Mouse (Mus musculus) left cerebral cortex, postnatal 4 days (tissue): ENCODE measurements at regions not wholly inside any gene's neighbourhood (a gene's known extent, or its start where the extent isn't known, plus 50 kb on each side); places are given as distances from the start of the nearest gene placed in this dataset.

Experiments used
- DNase-seq: peaks from one replicate; pipeline ENCODE4 v3.0.0-alpha.2; 2022
- intact Hi-C: fragments of 180-260 bp; cut with DNase I; formaldehyde crosslinking; loops from one replicate; pipeline ENCODE4 v1.15.1; 2025

GRCm38 (mm10) chr2:113959025-113959767 is 54.2 kb downstream of the Gjd2 start:
- intact Hi-C loops = no loop called here

GRCm38 (mm10) chr2:113952480-113952879 is 60.9 kb downstream of the Gjd2 start:
- intact Hi-C loops = no loop called here
- no peak for DNase-seq

More at GRCm38 (mm10) chr2:113959025-113959767, 54.2 kb downstream of the Gjd2 start:
- no peak for DNase-seq

GRCm38 (mm10) chr2:113949296-113949990 is 64.0 kb downstream of the Gjd2 start:
- intact Hi-C loops = no loop called here
- DNase-seq = peak; percentile 83

- intact Hi-C loops = no loop called here
- DNase-seq = no peak
Measured at GRCm38 (mm10) chr2:113931689-113932088, 81.7 kb downstream of the Gjd2 start.

GRCm38 (mm10) chr2:113930948-113931347 is 82.5 kb downstream of the Gjd2 start:
- DNase-seq = no peak
- intact Hi-C loops = no loop called here

- intact Hi-C loops = no loop called here
- DNase-seq = no peak
Measured at GRCm38 (mm10) chr2:113929650-113930049, 81.2 kb upstream of the Arhgap11a start.

GRCm38 (mm10) chr2:113924138-113924537 is 75.7 kb upstream of the Arhgap11a start:
- intact Hi-C loops = no loop called here
- DNase-seq = peak; percentile 3

- DNase-seq = no peak
- intact Hi-C loops = no loop called here
Measured at GRCm38 (mm10) chr2:113918913-113919312, 70.5 kb upstream of the Arhgap11a start.

- no peak for DNase-seq
Measured at GRCm38 (mm10) chr2:113914248-113914647, 65.8 kb upstream of the Arhgap11a start.

GRCm38 (mm10) chr2:113911188-113911587 is 62.7 kb upstream of the Arhgap11a start:
- no peak for DNase-seq
- intact Hi-C loops = no loop called here

More at GRCm38 (mm10) chr2:113914248-113914647, 65.8 kb upstream of the Arhgap11a start:
- intact Hi-C loops = no loop called here

- DNase-seq = no peak
- intact Hi-C loops = no loop called here
Measured at GRCm38 (mm10) chr2:113909502-113909901, 61.0 kb upstream of the Arhgap11a start.

GRCm38 (mm10) chr2:113908636-113909035 is 60.2 kb upstream of the Arhgap11a start:
- DNase-seq = no peak
- intact Hi-C loops = no loop called here

- DNase-seq = no peak
- intact Hi-C loops = no loop called here
Measured at GRCm38 (mm10) chr2:113904414-113904813, 56.0 kb upstream of the Arhgap11a start.

GRCm38 (mm10) chr2:113903865-113904264 is 55.4 kb upstream of the Arhgap11a start:
- no peak for DNase-seq
- intact Hi-C loops = no loop called here

- intact Hi-C loops = no loop called here
- DNase-seq = no peak
Measured at GRCm38 (mm10) chr2:113903006-113903545, 54.6 kb upstream of the Arhgap11a start.

- no peak for DNase-seq
- intact Hi-C loops = no loop called here
Measured at GRCm38 (mm10) chr2:113902406-113902805, 53.9 kb upstream of the Arhgap11a start.

- intact Hi-C loops = no loop called here
- no peak for DNase-seq
Measured at GRCm38 (mm10) chr2:113900496-113900895, 52.0 kb upstream of the Arhgap11a start.

GRCm38 (mm10) chr2:113898747-113899146 is 50.3 kb upstream of the Arhgap11a start:
- intact Hi-C loops = no loop called here
- no peak for DNase-seq
